Mouse (Mus musculus) kidney, embryonic 15.5 days (tissue): Measurements from ENCODE around the gene Galnt18. TPM values are rescaled to one million over a fixed set of nuclear protein-coding genes. Genes with fewer than 3 reads are reported as not detected.

Experiments used
- ATAC-seq: fragments of 200-750 bp; cut with Nextera tagmentation; replicated peaks from 2 replicates; pipeline ENCODE4 v1.8.0; 2017; ENCODE audit warnings: moderate TSS enrichment; ENCODE audit not compliant: low FRiP score
- H3K27ac ChIP-seq: fragments of 300-500 bp; sonication (generic); 2 replicates; pipeline ENCODE4 v1.5.1; 2015; ENCODE audit warnings: mild to moderate bottlenecking, inconsistent platforms
- H3K27me3 ChIP-seq: fragments of 300-500 bp; sonication (generic); 2 replicates; pipeline ENCODE4 v1.6.1; 2015; ENCODE audit warnings: inconsistent platforms
- H3K36me3 ChIP-seq: fragments of 300-500 bp; sonication (generic); 2 replicates; pipeline ENCODE4 v1.6.1; 2015; ENCODE audit warnings: inconsistent platforms
- H3K4me1 ChIP-seq: fragments of 300-500 bp; sonication (generic); 2 replicates; pipeline ENCODE4 v1.6.1; 2015; ENCODE audit warnings: inconsistent platforms
- H3K4me2 ChIP-seq: fragments of 300-500 bp; sonication (generic); 2 replicates; pipeline ENCODE4 v1.6.1; 2015; ENCODE audit warnings: moderate library complexity, mild to moderate bottlenecking, inconsistent platforms
- H3K4me3 ChIP-seq: fragments of 300-500 bp; sonication (generic); replicated peaks from 2 replicates; pipeline ENCODE4 v1.5.1; 2015; ENCODE audit warnings: mild to moderate bottlenecking, inconsistent platforms
- H3K9ac ChIP-seq: fragments of 300-500 bp; sonication (generic); 2 replicates; pipeline ENCODE4 v1.6.1; 2015; ENCODE audit warnings: mild to moderate bottlenecking, inconsistent platforms
- H3K9me3 ChIP-seq: fragments of 300-500 bp; sonication (generic); replicated peaks from 2 replicates; pipeline ENCODE4 v1.6.1; 2016; ENCODE audit warnings: inconsistent platforms
- WGBS: fragments of 180-500 bp; shearing (Covaris S2); methylation state at CpG from one replicate; pipeline ENCODE4 v1.1.7; 2015; ENCODE audit warnings: mixed read lengths; 5-methylcytosine and 5-hydroxymethylcytosine counted together
- polyA plus RNA-seq: library from polyadenylated mRNA; unstranded; fragments of >200 nt; fragmentation: Nextera tagmentation; extraction: Ambion mirVana; gene quantifications from 2 replicates; pipeline ENCODE4 v1.2.1, GENCODE M21; 2015

Gene Galnt18
- 29.2 and 31.8 TPM in 2 replicates for polyA plus RNA-seq

DNA sequence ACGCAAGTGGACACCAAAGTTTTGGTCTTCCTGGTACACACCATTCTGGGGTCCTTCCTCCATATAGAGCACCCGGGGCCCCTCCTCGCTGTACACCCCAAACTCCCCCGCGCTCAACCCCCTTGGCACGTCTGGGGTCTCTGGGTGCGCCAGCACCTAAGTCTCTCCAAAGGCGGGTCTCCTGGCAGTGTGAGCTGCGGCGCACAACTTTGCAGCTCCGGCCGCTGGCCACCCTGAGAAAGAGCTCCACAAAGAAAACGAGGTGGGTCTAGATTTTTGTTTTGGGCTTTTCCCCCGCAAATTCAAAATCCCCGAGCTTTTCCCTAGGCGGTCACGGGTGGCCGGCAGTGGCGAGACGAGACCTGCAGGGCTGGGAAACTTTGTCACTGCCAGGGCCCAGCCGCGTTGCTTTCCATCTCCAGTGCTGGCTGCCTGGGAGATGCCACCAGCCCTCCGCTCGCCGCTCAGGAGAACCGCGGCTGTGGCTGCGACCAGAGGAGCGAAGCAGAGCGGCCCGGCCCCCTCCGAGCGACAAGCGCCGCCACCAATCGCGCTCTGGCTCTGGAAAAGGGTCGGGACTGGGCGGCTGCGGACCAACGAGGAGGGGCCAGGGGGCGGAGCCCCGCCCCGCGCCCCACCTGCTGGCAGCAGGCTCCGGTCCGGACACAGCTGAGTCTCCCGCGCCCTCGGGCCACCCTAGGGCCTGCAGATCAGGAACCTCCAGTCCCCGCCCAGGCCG is at the start of gene Galnt18:
Gene Galnt18, minus strand, starts transcription at position 474 of the 739 bp plus-strand sequence.
- Histone ChIP-seq H3K36me3 (no peaks in the 10 kb centered on the region), H3K9ac (peak within 1 kb of the TSS; percentile 63), H3K9me3 (no peaks in the 10 kb centered on the region), H3K4me1 (peaks cover 46% of the 10 kb centered on the region), H3K4me2 (peak within 1 kb of the TSS; percentile 92), H3K4me3 (peak within 1 kb of the TSS; percentile 57), H3K27ac (peak within 1 kb of the TSS; percentile 70), H3K27me3 (peaks cover 29% of the 10 kb centered on the region)
- WGBS = under 1% methylated on average over 51 of the region's 52 CpGs
- peak; percentile 96 for ATAC-seq

DNA sequence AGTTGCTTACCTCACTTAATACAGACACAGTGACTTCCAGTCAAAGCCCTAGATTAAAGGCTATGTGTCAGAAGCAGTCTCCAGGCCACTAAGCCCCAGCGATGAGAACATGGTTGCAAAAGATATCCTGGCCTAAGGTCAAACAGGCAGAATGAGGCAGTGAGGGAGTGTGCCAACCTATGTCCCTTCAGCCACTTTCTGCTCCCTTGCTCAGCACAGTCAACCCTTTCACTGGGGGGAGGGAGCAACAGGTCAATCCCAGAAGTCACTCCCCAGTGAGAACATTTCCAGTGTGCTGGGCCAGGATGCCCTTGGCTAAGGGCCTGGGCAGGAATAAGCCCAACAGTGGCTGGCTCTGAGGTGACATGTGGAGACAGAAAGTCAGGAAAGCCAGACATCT is 47.6 kb upstream of the Galnt18 start:
- no peak for ATAC-seq
- H3K4me3 ChIP-seq = no peak overlapping the region
- no peak overlapping the region for H3K27ac ChIP-seq
- H3K27me3 ChIP-seq = no peaks in the 10 kb centered on the region
- H3K4me1 ChIP-seq = no peaks in the 10 kb centered on the region
- no peak overlapping the region for H3K9ac ChIP-seq
- WGBS = 91% methylated on average over 1 of the region's 1 CpGs
- H3K4me2 ChIP-seq = no peak overlapping the region
- no peaks in the 10 kb centered on the region for H3K36me3 ChIP-seq
- H3K9me3 ChIP-seq = no peaks in the 10 kb centered on the region

- 0 out of 2 replicates have a peak, but pooled peaks cover 4% of the 10 kb centered on the region for H3K4me1 ChIP-seq
- no peak overlapping the region for H3K27ac ChIP-seq
- H3K36me3 ChIP-seq = no peaks in the 10 kb centered on the region
- H3K4me2 ChIP-seq = no peak overlapping the region
- no peak overlapping the region for H3K4me3 ChIP-seq
- H3K9ac ChIP-seq = no peak overlapping the region
- WGBS = 23% methylated on average over 1 of the region's 1 CpGs
- H3K27me3 ChIP-seq = 0 out of 2 replicates have a peak, but pooled peaks cover 5% of the 10 kb centered on the region
- H3K9me3 ChIP-seq = no peaks in the 10 kb centered on the region
- ATAC-seq = 0 out of 2 replicates have a peak, but pooled peaks have one; percentile 43
These were observed 33.3 kb upstream of the Galnt18 start for GRCm38 (mm10) chr7:111813093-111813492.

GRCm38 (mm10) chr7:111811036-111811435 is 31.3 kb upstream of the Galnt18 start:
- Histone ChIP-seq H3K36me3 (no peaks in the 10 kb centered on the region), H3K9ac (no peak overlapping the region), H3K4me1 (0 out of 2 replicates have a peak, but pooled peaks cover 4% of the 10 kb centered on the region), H3K9me3 (no peaks in the 10 kb centered on the region), H3K27ac (no peak overlapping the region), H3K27me3 (0 out of 2 replicates have a peak, but pooled peaks cover 5% of the 10 kb centered on the region), H3K4me2 (no peak overlapping the region), H3K4me3 (no peak overlapping the region)
- WGBS = 15% methylated on average over 2 of the region's 2 CpGs
- ATAC-seq = no peak

GRCm38 (mm10) chr7:111809796-111810195 is 30.0 kb upstream of the Galnt18 start:
- 57% methylated on average over 3 of the region's 3 CpGs for WGBS
- no peaks in the 10 kb centered on the region for H3K9me3 ChIP-seq
- ATAC-seq = no peak
- 0 out of 2 replicates have a peak, but pooled peaks cover 5% of the 10 kb centered on the region for H3K27me3 ChIP-seq
- H3K4me1 ChIP-seq = 0 out of 2 replicates have a peak, but pooled peaks cover 4% of the 10 kb centered on the region
- no peak overlapping the region for H3K9ac ChIP-seq
- H3K4me3 ChIP-seq = no peak overlapping the region
- no peak overlapping the region for H3K4me2 ChIP-seq
- H3K27ac ChIP-seq = no peak overlapping the region
- H3K36me3 ChIP-seq = no peaks in the 10 kb centered on the region

DNA sequence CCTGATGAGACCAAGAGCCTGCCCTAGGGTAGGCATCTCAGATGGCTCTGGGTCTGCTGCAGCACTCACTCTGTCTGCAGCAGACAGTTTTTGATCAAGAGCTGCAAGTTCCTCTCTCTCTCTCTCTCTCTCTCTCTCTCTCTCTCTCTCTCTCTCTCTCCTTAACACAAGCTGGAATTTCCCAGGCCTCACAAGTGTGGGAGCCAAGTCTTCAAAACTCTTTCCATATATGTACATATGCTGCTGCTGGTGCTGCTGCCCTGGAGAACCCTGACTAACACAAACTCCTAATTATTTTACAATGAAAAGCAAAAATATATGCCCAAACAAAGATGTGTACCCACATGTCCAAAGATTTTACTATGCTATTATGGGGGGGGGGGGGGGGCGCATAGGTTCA is 26.3 kb upstream of the Galnt18 start:
- no peaks in the 10 kb centered on the region for H3K9me3 ChIP-seq
- no peaks in the 10 kb centered on the region for H3K27me3 ChIP-seq
- H3K27ac ChIP-seq = no peak overlapping the region
- 100% methylated on average over 1 of the region's 1 CpGs for WGBS
- H3K4me2 ChIP-seq = no peak overlapping the region
- no peak for ATAC-seq
- no peak overlapping the region for H3K9ac ChIP-seq
- H3K4me3 ChIP-seq = no peak overlapping the region
- no peaks in the 10 kb centered on the region for H3K4me1 ChIP-seq
- no peaks in the 10 kb centered on the region for H3K36me3 ChIP-seq

- Histone ChIP-seq H3K27ac (no peak overlapping the region), H3K4me3 (no peak overlapping the region), H3K36me3 (no peaks in the 10 kb centered on the region), H3K4me2 (no peak overlapping the region), H3K9ac (no peak overlapping the region), H3K9me3 (no peaks in the 10 kb centered on the region), H3K4me1 (no peaks in the 10 kb centered on the region), H3K27me3 (no peaks in the 10 kb centered on the region)
- WGBS = 88% methylated on average over 4 of the region's 4 CpGs
- ATAC-seq = no peak
These were observed 24.9 kb upstream of the Galnt18 start for GRCm38 (mm10) chr7:111804646-111805045.

GRCm38 (mm10) chr7:111800785-111801184 is 21.0 kb upstream of the Galnt18 start:
- H3K36me3 ChIP-seq = no peaks in the 10 kb centered on the region
- ATAC-seq = no peak
- no peak overlapping the region for H3K4me2 ChIP-seq
- WGBS = 81% methylated on average over 5 of the region's 5 CpGs
- no peaks in the 10 kb centered on the region for H3K27me3 ChIP-seq
- no peak overlapping the region for H3K27ac ChIP-seq
- no peaks in the 10 kb centered on the region for H3K4me1 ChIP-seq
- no peak overlapping the region for H3K4me3 ChIP-seq
- no peaks in the 10 kb centered on the region for H3K9me3 ChIP-seq
- H3K9ac ChIP-seq = no peak overlapping the region

GRCm38 (mm10) chr7:111800120-111800519 is 20.3 kb upstream of the Galnt18 start:
- Histone ChIP-seq H3K4me3 (no peak overlapping the region), H3K27ac (no peak overlapping the region), H3K27me3 (no peaks in the 10 kb centered on the region), H3K4me2 (no peak overlapping the region), H3K9me3 (no peaks in the 10 kb centered on the region), H3K9ac (no peak overlapping the region), H3K36me3 (no peaks in the 10 kb centered on the region), H3K4me1 (no peaks in the 10 kb centered on the region)
- WGBS = 81% methylated on average over 5 of the region's 5 CpGs
- ATAC-seq = no peak

DNA sequence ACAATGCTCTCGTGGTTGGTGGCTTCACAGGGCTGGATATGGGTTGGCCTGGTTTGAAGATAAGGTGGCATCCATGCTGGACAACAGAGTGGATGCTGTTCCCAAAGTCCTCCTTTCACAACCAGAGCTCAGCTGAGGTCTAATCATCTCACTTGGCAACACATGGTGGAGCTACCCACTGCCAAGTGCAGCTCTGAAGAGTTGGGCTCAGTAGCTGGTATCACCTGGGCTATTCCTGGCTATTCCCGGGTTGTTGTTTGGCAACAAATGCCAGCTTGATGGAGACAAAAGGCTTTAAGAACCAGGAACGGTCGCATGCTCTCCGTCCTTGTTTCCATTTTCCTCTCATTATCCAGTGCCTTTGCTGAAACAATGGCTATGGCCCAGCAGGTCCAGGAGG is 19.2 kb upstream of the Galnt18 start:
- ATAC-seq = no peak
- H3K4me2 ChIP-seq = no peak overlapping the region
- H3K4me3 ChIP-seq = no peak overlapping the region
- no peaks in the 10 kb centered on the region for H3K9me3 ChIP-seq
- no peaks in the 10 kb centered on the region for H3K27me3 ChIP-seq
- no peaks in the 10 kb centered on the region for H3K36me3 ChIP-seq
- no peak overlapping the region for H3K27ac ChIP-seq
- no peak overlapping the region for H3K9ac ChIP-seq
- no peaks in the 10 kb centered on the region for H3K4me1 ChIP-seq
- 84% methylated on average over 5 of the region's 5 CpGs for WGBS

DNA sequence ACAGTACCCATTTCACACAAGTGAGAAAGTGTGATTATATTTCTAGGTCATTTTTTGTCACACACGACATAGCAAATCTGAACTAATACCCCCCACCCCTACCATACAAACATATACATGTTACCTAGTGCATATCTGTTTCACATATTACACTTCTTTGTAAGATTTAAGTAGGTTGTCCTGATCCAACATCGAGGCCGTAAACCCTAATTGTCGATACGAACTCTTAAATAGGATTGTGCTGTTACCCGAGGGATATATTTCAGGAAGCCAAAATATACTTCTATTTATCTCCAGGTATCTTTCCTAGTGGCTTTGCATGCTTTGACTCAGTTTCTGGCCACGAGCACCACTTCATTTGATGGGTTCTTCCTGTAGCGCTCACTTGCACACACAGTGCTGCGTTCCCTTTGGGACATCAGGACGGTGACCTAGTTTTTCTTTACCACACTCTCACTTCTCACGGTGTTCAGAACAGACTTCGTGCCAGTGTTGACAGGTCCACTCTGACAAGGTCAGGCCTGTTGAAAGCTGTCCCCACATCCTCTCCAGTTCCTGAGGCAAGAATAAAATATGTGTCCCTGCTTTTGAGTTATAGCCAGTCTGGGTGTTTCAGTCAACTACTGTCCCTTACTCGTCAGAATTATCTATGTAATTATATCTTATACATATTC is 17.7 kb upstream of the Galnt18 start:
- Histone ChIP-seq H3K27ac (no peak overlapping the region), H3K4me3 (no peak overlapping the region), H3K9me3 (no peaks in the 10 kb centered on the region), H3K4me2 (no peak overlapping the region), H3K9ac (no peak overlapping the region), H3K27me3 (no peaks in the 10 kb centered on the region), H3K36me3 (no peaks in the 10 kb centered on the region), H3K4me1 (no peaks in the 10 kb centered on the region)
- ATAC-seq = no peak
- WGBS = 82% methylated on average over 13 of the region's 13 CpGs

GRCm38 (mm10) chr7:111795059-111795458 is 15.3 kb upstream of the Galnt18 start:
- no peak overlapping the region for H3K9ac ChIP-seq
- H3K4me1 ChIP-seq = peaks cover 9% of the 10 kb centered on the region
- ATAC-seq = no peak
- H3K27me3 ChIP-seq = no peaks in the 10 kb centered on the region
- H3K4me2 ChIP-seq = no peak overlapping the region
- no peak overlapping the region for H3K4me3 ChIP-seq
- H3K9me3 ChIP-seq = no peaks in the 10 kb centered on the region
- H3K27ac ChIP-seq = no peak overlapping the region
- H3K36me3 ChIP-seq = no peaks in the 10 kb centered on the region
